8 mouse cellular contexts compared by ENCODE assay signal in the genomic region with DNA sequence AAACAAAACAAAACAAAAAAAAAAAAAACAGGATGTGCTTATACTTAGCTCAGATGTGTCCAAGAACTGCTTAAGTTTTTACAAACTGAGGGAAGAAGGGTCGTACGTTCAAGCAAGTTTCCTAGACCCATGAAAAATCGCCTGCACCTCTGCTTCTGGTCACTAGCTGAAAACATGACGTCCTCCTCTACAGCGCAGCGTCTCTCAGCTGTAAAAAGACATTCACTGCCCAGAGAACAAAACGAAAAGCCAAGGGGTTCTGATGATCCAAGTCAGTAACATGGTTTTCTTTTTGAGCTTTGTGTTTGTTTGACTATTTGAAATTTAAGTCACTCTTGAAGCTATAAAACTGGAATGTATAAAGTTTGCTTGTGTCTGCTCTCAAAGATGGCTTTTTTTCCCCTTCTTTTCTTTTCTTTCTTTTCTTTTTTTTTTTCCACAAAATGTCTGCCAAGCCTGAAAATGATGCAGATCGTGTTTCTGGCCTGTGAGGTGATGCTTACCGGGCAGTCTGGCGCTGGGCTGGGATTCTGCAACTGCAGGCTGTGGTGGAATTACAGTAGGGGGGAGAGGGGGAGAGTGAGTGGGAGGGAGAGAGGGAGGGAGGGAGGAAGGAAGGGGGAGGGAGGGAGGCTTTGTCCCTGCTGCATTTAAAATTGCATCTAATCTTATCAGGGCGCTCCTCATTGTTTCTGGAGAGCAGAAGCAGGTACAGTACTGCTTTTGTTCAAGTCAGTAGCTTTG.
A peak's percentile ranks its signal among the peaks of the same experiment; 100 is the strongest.
DNase-seq lines count a peak whose midpoint lies in the region; ATAC-seq lines count a peak whose summit lies in the region.

No protein-coding gene starts in this region.

- peak; percentile 74; the same call in 1 of the 2 replicates for ATAC-seq in embryonic facial prominence, embryonic 13.5 days (ENCODE audit: insufficient number of reproducible peaks, insufficient read depth, low FRiP score, low TSS enrichment, low read depth)
- peak; percentile 94 for ATAC-seq in limb, embryonic 11.5 days (ENCODE audit: insufficient number of reproducible peaks, low FRiP score, low TSS enrichment, low read depth)
- peak; percentile 83 for ATAC-seq in stomach, embryonic 15.5 days (ENCODE audit: insufficient read depth, low FRiP score, low read depth)

- no peaks in the 10 kb centered on the region for H3K36me3 ChIP-seq in embryonic facial prominence, embryonic 13.5 days
- no peaks in the 10 kb centered on the region for H3K36me3 ChIP-seq in limb, embryonic 11.5 days (ENCODE audit: control insufficient read depth, insufficient read depth, low read length)
- no peaks in the 10 kb centered on the region for H3K36me3 ChIP-seq in stomach, embryonic 15.5 days

- no peaks in the 10 kb centered on the region for H3K4me1 ChIP-seq in embryonic facial prominence, embryonic 13.5 days
- H3K4me1 ChIP-seq in limb, embryonic 11.5 days (ENCODE audit: control insufficient read depth, insufficient read depth, low read length), result no peaks in the 10 kb centered on the region
- H3K4me1 ChIP-seq in stomach, embryonic 15.5 days, result no peaks in the 10 kb centered on the region

- 2% methylated on average over 11 of the region's 11 CpGs for WGBS in embryonic facial prominence, embryonic 13.5 days
- 7% methylated on average over 11 of the region's 11 CpGs for WGBS in limb, embryonic 11.5 days
- WGBS in stomach, embryonic 15.5 days, result 5% methylated on average over 11 of the region's 11 CpGs

- no peaks in the 10 kb centered on the region for H3K9me3 ChIP-seq in embryonic facial prominence, embryonic 13.5 days
- no peaks in the 10 kb centered on the region for H3K9me3 ChIP-seq in limb, embryonic 11.5 days (ENCODE audit: control insufficient read depth, low read length)
- no peaks in the 10 kb centered on the region for H3K9me3 ChIP-seq in stomach, embryonic 15.5 days

- peak overlapping the region; percentile 64 for H3K9ac ChIP-seq in embryonic facial prominence, embryonic 13.5 days
- 0 out of 2 replicates have a peak overlapping the region, but pooled peaks have one; percentile 17 for H3K9ac ChIP-seq in limb, embryonic 11.5 days (ENCODE audit: low read length)
- H3K9ac ChIP-seq in stomach, embryonic 15.5 days, result no peak overlapping the region

- H3K27me3 ChIP-seq in embryonic facial prominence, embryonic 13.5 days, result no peaks in the 10 kb centered on the region
- no peaks in the 10 kb centered on the region for H3K27me3 ChIP-seq in limb, embryonic 11.5 days (ENCODE audit: control insufficient read depth, insufficient read depth, low read length)
- H3K27me3 ChIP-seq in stomach, embryonic 15.5 days (replicated peaks), result no peaks in the 10 kb centered on the region

- peak overlapping the region; percentile 56 for H3K4me2 ChIP-seq in embryonic facial prominence, embryonic 13.5 days
- H3K4me2 ChIP-seq in limb, embryonic 11.5 days (ENCODE audit: low read depth, severe bottlenecking), result peak overlapping the region; percentile 33; the same call in 1 of the 2 replicates
- H3K4me2 ChIP-seq in stomach, embryonic 15.5 days, result peak overlapping the region; percentile 43

- peak overlapping the region; percentile 33 for H3K4me3 ChIP-seq in embryonic facial prominence, embryonic 13.5 days
- no peak overlapping the region for H3K4me3 ChIP-seq in limb, embryonic 11.5 days (ENCODE audit: low read depth, low read length)
- H3K4me3 ChIP-seq in stomach, embryonic 15.5 days (replicated peaks), result peak overlapping the region; percentile 19; the same call in 1 of the 2 replicates

- peak; percentile 14 to 45 for DNase-seq in kidney, postnatal 4 days
- no peak for DNase-seq in kidney, adult 8-10 months
- DNase-seq in limb, embryonic 11.5 days (ENCODE audit: low spot score), result peak; percentile 69
- no peak for DNase-seq in B cell, adult 2 months
- DNase-seq in kidney, postnatal 10 days, result no peak
- no peak for DNase-seq in urinary bladder, postnatal 25 days (ENCODE audit: low spot score)

- peak overlapping the region; percentile 78 for H3K27ac ChIP-seq in embryonic facial prominence, embryonic 13.5 days
- H3K27ac ChIP-seq in limb, embryonic 11.5 days (replicated peaks; ENCODE audit: low read depth, low read length), result no peak overlapping the region; the same call in 1 of the 2 replicates
- no peak overlapping the region for H3K27ac ChIP-seq in stomach, embryonic 15.5 days

Comparison
In these comparisons a context has a peak if more than half of its experiments do, and no peak if none do; other contexts are left out.
1. DNase-seq: peak in kidney, postnatal 4 days (2 of 2) and limb, embryonic 11.5 days (single experiment); none in kidney, adult 8-10 months (0 of 2), B cell, adult 2 months (0 of 2), kidney, postnatal 10 days (single experiment) and urinary bladder, postnatal 25 days (single experiment).
2. Peak in every context shown above with its lines, with median percentiles within 50 percentile points of each other: ATAC-seq and H3K4me2 ChIP-seq.